Mouse (Mus musculus) intestine, postnatal 0 days (tissue): ENCODE results near the gene Nagpa. TPM values are rescaled to one million over a fixed set of nuclear protein-coding genes. Genes with fewer than 3 reads are reported as not detected.

Source experiments
- ATAC-seq: fragments of 200-750 bp; cut with Nextera tagmentation; 2 replicates; pipeline ENCODE4 v1.8.0; 2017; ENCODE audit warnings: mild to moderate bottlenecking, moderate TSS enrichment, moderate library complexity
- H3K27ac ChIP-seq: fragments of 300-500 bp; sonication (generic); 2 replicates; pipeline ENCODE4 v1.5.1; 2014; ENCODE audit warnings: mild to moderate bottlenecking, low read depth, low read length, moderate library complexity
- H3K27me3 ChIP-seq: fragments of 300-500 bp; sonication (generic); replicated peaks from 2 replicates; pipeline ENCODE4 v1.6.1; 2014; ENCODE audit warnings: low read length, mixed read lengths; ENCODE audit not compliant: control insufficient read depth, insufficient read depth
- H3K36me3 ChIP-seq: fragments of 300-500 bp; sonication (generic); 2 replicates; pipeline ENCODE4 v1.6.1; 2014; ENCODE audit warnings: mild to moderate bottlenecking, moderate library complexity; ENCODE audit not compliant: control insufficient read depth, insufficient read depth
- H3K4me1 ChIP-seq: fragments of 300-500 bp; sonication (generic); replicated peaks from 2 replicates; pipeline ENCODE4 v1.6.1; 2014; ENCODE audit warnings: antibody characterized with exemption, low read length, mixed read lengths; ENCODE audit not compliant: control insufficient read depth, insufficient read depth
- H3K4me2 ChIP-seq: fragments of 300-500 bp; sonication (generic); replicated peaks from 2 replicates; pipeline ENCODE4 v1.6.1; 2014; ENCODE audit warnings: low read depth, mild to moderate bottlenecking, moderate library complexity
- H3K4me3 ChIP-seq: fragments of 300-500 bp; sonication (generic); 2 replicates; pipeline ENCODE4 v1.5.1; 2014; ENCODE audit warnings: low read depth, low read length
- H3K9ac ChIP-seq: fragments of 300-500 bp; sonication (generic); 2 replicates; pipeline ENCODE4 v1.6.1; 2014; ENCODE audit warnings: mild to moderate bottlenecking, low read depth, low read length
- H3K9me3 ChIP-seq: fragments of 300-500 bp; sonication (generic); 2 replicates; pipeline ENCODE4 v1.6.1; 2016; ENCODE audit warnings: mixed run types; ENCODE audit not compliant: control insufficient read depth
- CTCF ChIP-seq: sonication (generic); IDR thresholded peaks from 2 replicates; pipeline ENCODE4 v1.5.1; 2016; ENCODE audit warnings: low read depth, mild to moderate bottlenecking, control low read depth, antibody characterized with exemption, moderate library complexity
- WGBS: fragments of 180-500 bp; shearing (Covaris S2); extraction: QIAGEN DNeasy Blood & Tissue Kit; methylation state at CpG from one replicate; pipeline ENCODE4 v1.1.7; 2014; 5-methylcytosine and 5-hydroxymethylcytosine counted together
- microRNA-seq: library from miRNA; unstranded; fragments of <30 nt; microRNA quantifications from one replicate; pipeline ENCODE4, GENCODE M21; 2016
- polyA plus RNA-seq: library from polyadenylated mRNA; unstranded; fragments of >200 nt; fragmentation: Nextera tagmentation; extraction: Ambion mirVana; gene quantifications from 2 replicates; pipeline ENCODE4 v1.2.1, GENCODE M21; 2015

The Nagpa gene
- polyA plus RNA-seq, 1 experiment from 2014 or later, result 20.6 TPM

DNA sequence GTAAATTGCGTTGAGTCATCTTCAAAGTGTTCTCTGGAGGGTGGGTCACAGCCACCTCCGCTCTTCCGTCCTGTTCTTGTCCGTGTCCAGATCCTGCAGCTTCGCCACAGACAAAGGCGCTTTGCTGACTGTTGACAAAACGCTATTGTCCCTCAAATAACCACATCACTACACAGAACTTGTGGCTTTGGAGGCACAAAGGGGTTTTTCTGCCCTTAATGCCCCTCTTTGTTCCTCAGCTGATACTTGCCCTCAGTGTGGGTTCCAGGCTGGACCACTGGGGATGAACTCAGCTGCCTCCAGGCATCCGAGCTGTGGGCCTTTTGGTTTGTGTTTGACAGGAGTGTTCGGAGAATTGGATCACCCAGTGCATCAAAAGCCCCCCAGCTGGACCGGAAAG is 53.3 kb downstream of the Nagpa start:
- H3K4me2 ChIP-seq, result no peak overlapping the region
- H3K27ac ChIP-seq, result no peak overlapping the region
- H3K4me3 ChIP-seq, result no peak overlapping the region
- H3K9ac ChIP-seq, result no peak overlapping the region
- WGBS, result 80% methylated on average over 10 of the region's 10 CpGs
- H3K9me3 ChIP-seq, result no peaks in the 10 kb centered on the region
- no peaks in the 10 kb centered on the region; the same call in 1 of the 2 replicates for H3K4me1 ChIP-seq
- no peak for ATAC-seq
- no peak for TF ChIP-seq CTCF
- H3K27me3 ChIP-seq, result peaks cover 17% of the 10 kb centered on the region; the same call in 1 of the 2 replicates
- no peaks in the 10 kb centered on the region for H3K36me3 ChIP-seq

GRCm38 (mm10) chr16:5147037-5147385 is 56.8 kb downstream of the Nagpa start, which contains the start of gene Sec14l5:
TSS of gene Sec14l5 (plus strand) at chr16:5147109.
- peaks cover 17% of the 10 kb centered on the region; the same call in 1 of the 2 replicates for H3K27me3 ChIP-seq
- H3K36me3 ChIP-seq, result no peaks in the 10 kb centered on the region
- H3K27ac ChIP-seq, result no peak within 1 kb of the TSS
- no peak for TF ChIP-seq CTCF
- H3K4me2 ChIP-seq, result peak within 1 kb of the TSS; percentile 65
- H3K9me3 ChIP-seq, result no peaks in the 10 kb centered on the region
- H3K9ac ChIP-seq, result no peak within 1 kb of the TSS
- H3K4me3 ChIP-seq, result peak within 1 kb of the TSS; percentile 29
- ATAC-seq, result peak; percentile 28
- WGBS, result 14% methylated on average over 13 of the region's 13 CpGs
- no peaks in the 10 kb centered on the region; the same call in 1 of the 2 replicates for H3K4me1 ChIP-seq

GRCm38 (mm10) chr16:5146367-5147036 is 57.3 kb downstream of the Nagpa start:
- Histone ChIP-seq H3K4me2 (peak overlapping the region; percentile 65), H3K4me3 (peak overlapping the region; percentile 29), H3K4me1 (no peaks in the 10 kb centered on the region; the same call in 1 of the 2 replicates), H3K9ac (no peak overlapping the region), H3K27me3 (peaks cover 17% of the 10 kb centered on the region; the same call in 1 of the 2 replicates), H3K36me3 (no peaks in the 10 kb centered on the region), H3K9me3 (no peaks in the 10 kb centered on the region), H3K27ac (no peak overlapping the region)
- no peak for TF ChIP-seq CTCF
- 1% methylated on average over 26 of the region's 26 CpGs for WGBS
- ATAC-seq, result peak; percentile 83

DNA sequence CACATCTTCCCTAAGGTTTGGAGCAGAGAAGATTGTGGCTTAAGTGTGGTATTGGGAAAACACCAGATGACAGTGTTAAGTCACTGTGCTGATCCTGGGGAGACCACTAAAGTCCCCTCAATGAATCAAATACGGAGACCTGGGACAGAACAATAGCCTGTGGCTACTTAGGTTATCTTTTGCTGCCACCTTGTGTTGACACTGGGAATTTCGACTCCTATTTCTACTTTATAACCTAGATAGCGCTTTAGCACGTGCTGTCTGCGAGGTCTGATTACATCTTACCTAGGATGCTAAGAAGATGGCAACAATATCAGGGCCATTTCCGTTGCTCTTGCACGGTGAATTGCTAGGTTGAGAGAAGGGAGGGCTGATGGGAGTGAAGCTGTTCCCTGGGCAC is 58.2 kb downstream of the Nagpa start:
- Histone ChIP-seq H3K4me3 (no peak overlapping the region), H3K4me2 (0 out of 2 replicates have a peak overlapping the region, but pooled peaks have one; percentile 13), H3K4me1 (no peaks in the 10 kb centered on the region; the same call in 1 of the 2 replicates), H3K36me3 (no peaks in the 10 kb centered on the region), H3K9me3 (no peaks in the 10 kb centered on the region), H3K27ac (no peak overlapping the region), H3K27me3 (peaks cover 17% of the 10 kb centered on the region; the same call in 1 of the 2 replicates), H3K9ac (no peak overlapping the region)
- WGBS, result under 1% methylated on average over 7 of the region's 7 CpGs
- TF ChIP-seq CTCF, result peak; percentile 85
- peak; percentile 56; the same call in 1 of the 2 replicates for ATAC-seq

Small RNAs within 50 kb of the gene (microRNA-seq; reads per million reads assigned to microRNA genes)
- gene Gm23689 (not detected), gene Gm26095 (not detected), gene Mir6364 (not detected)

Other genes with a start within 250 kb of the Nagpa start
- 17.7 and 18.0 TPM in 2 replicates for gene Anks3, start 239.8 kb downstream of the Nagpa start, polyA plus RNA-seq
- gene Sept12, start 206.2 kb downstream of the Nagpa start, polyA plus RNA-seq, result not detected in 2 replicates
- 329 and 375 TPM in 2 replicates for gene Smim22, start 196.7 kb downstream of the Nagpa start, polyA plus RNA-seq
- 21.8 and 25.3 TPM in 2 replicates for gene Rogdi, start 190.5 kb downstream of the Nagpa start, polyA plus RNA-seq
- 65.3 and 69.7 TPM in 2 replicates for gene Glyr1, start 154.1 kb downstream of the Nagpa start, polyA plus RNA-seq
- 14.7 and 16.7 TPM in 2 replicates for gene Ubn1, start 154.0 kb downstream of the Nagpa start, polyA plus RNA-seq
- gene Ppl, start 71.6 kb downstream of the Nagpa start, polyA plus RNA-seq, result 0.69 and 0.86 TPM in 2 replicates
- gene Sec14l5, start 56.9 kb downstream of the Nagpa start, polyA plus RNA-seq, result not detected in 2 replicates
- gene AU021092, start 18.3 kb upstream of the Nagpa start, polyA plus RNA-seq, result 3.9 and 4.0 TPM in 2 replicates
- 26.2 and 26.9 TPM in 2 replicates for gene Alg1, start 29.6 kb upstream of the Nagpa start, polyA plus RNA-seq
- gene Eef2kmt, start 52.0 kb upstream of the Nagpa start, polyA plus RNA-seq, result 17.9 and 18.5 TPM in 2 replicates